Mouse (Mus musculus): ENCODE results near the gene Primpol. TPM values are rescaled to one million over a fixed set of nuclear protein-coding genes. Genes with fewer than 3 reads are reported as not detected.

Gene Primpol
- polyA plus RNA-seq, 1 experiment from 2014 or later = 11.4 TPM

GRCm38 (mm10) chr8:46630932-46631331, 13.9 kb upstream of the Primpol start:
- Histone ChIP-seq H3K4me1 (ENCODE audit: insufficient read depth) (0 out of 2 replicates have a peak, but pooled peaks cover 1% of the 10 kb centered on the region), H3K9me3 (ENCODE audit: low read depth, low read length) (no peaks in the 10 kb centered on the region), H3K4me3 (ENCODE audit: low read depth, low read length) (no peak overlapping the region), H3K4me2 (no peak overlapping the region), H3K36me3 (ENCODE audit: insufficient read depth) (peaks cover 53% of the 10 kb centered on the region), H3K9ac (no peak overlapping the region), H3K27ac (ENCODE audit: low read depth) (no peak overlapping the region), H3K27me3 (ENCODE audit: insufficient read depth, low read length) (no peaks in the 10 kb centered on the region)
- TF ChIP-seq CTCF (IDR thresholded peaks at IDR 0.05; ENCODE audit: low read depth) = no peak
- DNase-seq (no peak), ATAC-seq (ENCODE audit: insufficient read depth) (no peak)
- WGBS = 91% methylated on average over 4 of the region's 4 CpGs

GRCm38 (mm10) chr8:46630422-46630821, 13.4 kb upstream of the Primpol start:
- peaks cover 48% of the 10 kb centered on the region for H3K36me3 ChIP-seq (ENCODE audit: insufficient read depth)
- no peak overlapping the region for H3K27ac ChIP-seq (ENCODE audit: low read depth)
- ATAC-seq (ENCODE audit: insufficient read depth) = no peak
- WGBS = 97% methylated on average over 3 of the region's 3 CpGs
- H3K4me1 ChIP-seq (ENCODE audit: insufficient read depth) = 0 out of 2 replicates have a peak, but pooled peaks cover 2% of the 10 kb centered on the region
- H3K9ac ChIP-seq = no peak overlapping the region
- TF ChIP-seq CTCF (IDR thresholded peaks at IDR 0.05; ENCODE audit: low read depth) = no peak
- no peaks in the 10 kb centered on the region for H3K27me3 ChIP-seq (ENCODE audit: insufficient read depth, low read length)
- no peak for DNase-seq
- H3K9me3 ChIP-seq (ENCODE audit: low read depth, low read length) = no peaks in the 10 kb centered on the region
- no peak overlapping the region for H3K4me2 ChIP-seq
- H3K4me3 ChIP-seq (ENCODE audit: low read depth, low read length) = no peak overlapping the region

DNA sequence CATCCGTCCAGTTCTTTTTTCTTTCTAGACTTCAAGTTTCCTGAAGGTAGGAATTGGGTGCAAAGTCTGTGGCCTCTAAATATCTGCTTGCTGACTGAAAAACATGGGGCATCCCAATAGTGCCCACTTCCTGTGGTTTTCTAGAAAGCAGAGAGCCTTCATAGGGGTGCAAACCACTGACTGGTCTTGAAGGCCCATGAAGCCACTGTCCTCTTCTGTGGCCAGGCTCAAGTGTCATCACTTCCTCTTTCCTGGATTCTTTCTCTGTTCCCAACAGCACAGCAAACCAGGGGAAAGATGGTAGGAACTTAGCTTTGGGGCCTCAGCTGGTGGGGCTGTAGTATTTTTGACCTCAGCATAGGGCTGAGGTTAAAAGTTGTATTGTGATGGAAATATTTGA, 11.6 kb upstream of the Primpol start:
- Histone ChIP-seq H3K4me3 (ENCODE audit: low read depth, low read length) (no peak overlapping the region), H3K9me3 (ENCODE audit: low read depth, low read length) (no peaks in the 10 kb centered on the region), H3K4me2 (no peak overlapping the region), H3K9ac (no peak overlapping the region), H3K27me3 (ENCODE audit: insufficient read depth, low read length) (no peaks in the 10 kb centered on the region), H3K4me1 (ENCODE audit: insufficient read depth) (peaks cover 10% of the 10 kb centered on the region; the same call in 1 of the 2 replicates), H3K27ac (ENCODE audit: low read depth) (no peak overlapping the region), H3K36me3 (ENCODE audit: insufficient read depth) (peaks cover 32% of the 10 kb centered on the region)
- no peak for ATAC-seq (ENCODE audit: insufficient read depth)
- no peak for DNase-seq
- TF ChIP-seq CTCF (IDR thresholded peaks at IDR 0.05; ENCODE audit: low read depth) = no peak
- 97% methylated on average over 1 of the region's 1 CpGs for WGBS

- 81% methylated on average over 7 of the region's 7 CpGs for WGBS
- peaks cover 10% of the 10 kb centered on the region; the same call in 1 of the 2 replicates for H3K4me1 ChIP-seq (ENCODE audit: insufficient read depth)
Measured at GRCm38 (mm10) chr8:46627881-46628280, 10.9 kb upstream of the Primpol start.

GRCm38 (mm10) chr8:46626642-46627041, 9.6 kb upstream of the Primpol start:
- DNase-seq (no peak), ATAC-seq (ENCODE audit: insufficient read depth) (no peak)
- no peak for TF ChIP-seq CTCF (IDR thresholded peaks at IDR 0.05; ENCODE audit: low read depth)
- Histone ChIP-seq H3K36me3 (ENCODE audit: insufficient read depth) (peaks cover 14% of the 10 kb centered on the region), H3K27ac (ENCODE audit: low read depth) (no peak overlapping the region), H3K9ac (no peak overlapping the region), H3K4me1 (ENCODE audit: insufficient read depth) (peaks cover 10% of the 10 kb centered on the region; the same call in 1 of the 2 replicates), H3K27me3 (ENCODE audit: insufficient read depth, low read length) (no peaks in the 10 kb centered on the region), H3K4me2 (no peak overlapping the region), H3K4me3 (ENCODE audit: low read depth, low read length) (no peak overlapping the region), H3K9me3 (ENCODE audit: low read depth, low read length) (no peaks in the 10 kb centered on the region)
- WGBS = 90% methylated on average over 5 of the region's 5 CpGs

More at GRCm38 (mm10) chr8:46627881-46628280, 10.9 kb upstream of the Primpol start:
- no peaks in the 10 kb centered on the region for H3K9me3 ChIP-seq (ENCODE audit: low read depth, low read length)
- no peaks in the 10 kb centered on the region for H3K27me3 ChIP-seq (ENCODE audit: insufficient read depth, low read length)
- no peak overlapping the region for H3K27ac ChIP-seq (ENCODE audit: low read depth)
- H3K4me2 ChIP-seq = no peak overlapping the region
- ATAC-seq (ENCODE audit: insufficient read depth) = no peak
- no peak for DNase-seq
- no peak for TF ChIP-seq CTCF (IDR thresholded peaks at IDR 0.05; ENCODE audit: low read depth)
- no peak overlapping the region for H3K4me3 ChIP-seq (ENCODE audit: low read depth, low read length)
- no peak overlapping the region for H3K9ac ChIP-seq
- H3K36me3 ChIP-seq (ENCODE audit: insufficient read depth) = peaks cover 24% of the 10 kb centered on the region

GRCm38 (mm10) chr8:46625166-46625565, 8.2 kb upstream of the Primpol start:
- H3K27me3 ChIP-seq (ENCODE audit: insufficient read depth, low read length) = no peaks in the 10 kb centered on the region
- H3K9ac ChIP-seq = no peak overlapping the region
- 9% methylated on average over 1 of the region's 1 CpGs for WGBS
- H3K4me2 ChIP-seq = no peak overlapping the region
- H3K27ac ChIP-seq (ENCODE audit: low read depth) = peak overlapping the region; percentile 75
- peaks cover 8% of the 10 kb centered on the region for H3K36me3 ChIP-seq (ENCODE audit: insufficient read depth)
- ATAC-seq (ENCODE audit: insufficient read depth) (peak; percentile 80; the same call in 1 of the 2 replicates), DNase-seq (peak; percentile 64)
- TF ChIP-seq CTCF (IDR thresholded peaks at IDR 0.05; ENCODE audit: low read depth) = no peak
- peaks cover 10% of the 10 kb centered on the region; the same call in 1 of the 2 replicates for H3K4me1 ChIP-seq (ENCODE audit: insufficient read depth)
- no peak overlapping the region for H3K4me3 ChIP-seq (ENCODE audit: low read depth, low read length)
- H3K9me3 ChIP-seq (ENCODE audit: low read depth, low read length) = no peaks in the 10 kb centered on the region

DNA sequence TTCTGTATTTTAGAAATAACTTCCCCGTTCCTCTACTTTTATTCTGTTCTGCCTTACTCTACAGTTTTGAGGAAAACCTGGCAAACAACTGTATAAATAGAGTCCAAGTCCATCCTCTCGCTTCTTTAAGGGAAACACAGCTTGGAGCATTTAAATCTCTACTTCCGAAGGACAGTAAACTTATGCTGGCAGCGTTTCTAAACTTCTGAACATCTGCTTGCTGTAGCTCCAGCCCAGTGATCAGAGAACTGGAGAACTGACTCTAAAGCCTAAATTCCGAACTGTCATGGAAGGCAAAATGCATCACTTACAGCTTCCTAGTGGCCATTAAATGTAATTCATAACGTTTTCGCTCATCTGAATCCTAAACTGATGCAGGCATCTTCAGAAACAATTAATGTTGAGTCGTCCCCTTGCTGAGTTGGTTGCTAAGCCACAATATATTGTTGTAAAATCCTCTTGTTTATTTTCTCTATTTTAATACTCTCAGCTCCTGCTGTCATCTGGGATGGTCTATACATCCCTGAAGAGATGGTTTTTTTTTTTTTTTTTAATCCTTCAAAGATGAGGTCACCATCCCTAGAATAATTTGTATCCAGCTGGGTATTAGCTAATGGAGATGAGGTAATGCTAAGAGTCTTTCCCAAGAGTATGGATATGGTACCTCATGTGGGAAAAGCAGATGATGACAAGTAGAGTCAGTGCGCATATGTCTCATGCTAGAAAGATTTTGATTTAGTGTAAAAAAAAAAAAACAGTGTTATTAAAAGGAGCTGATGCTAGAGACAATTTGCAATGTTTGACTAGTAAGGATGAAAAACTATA, 5.6 kb upstream of the Primpol start:
- H3K4me1 ChIP-seq (ENCODE audit: insufficient read depth) = peaks cover 17% of the 10 kb centered on the region
- no peak overlapping the region for H3K9ac ChIP-seq
- 52% methylated on average over 9 of the region's 9 CpGs for WGBS
- peak overlapping the region; percentile 40; the same call in 1 of the 2 replicates for H3K27ac ChIP-seq (ENCODE audit: low read depth)
- TF ChIP-seq CTCF (IDR thresholded peaks at IDR 0.05; ENCODE audit: low read depth) = no peak
- no peaks in the 10 kb centered on the region for H3K9me3 ChIP-seq (ENCODE audit: low read depth, low read length)
- no peak overlapping the region for H3K4me3 ChIP-seq (ENCODE audit: low read depth, low read length)
- H3K36me3 ChIP-seq (ENCODE audit: insufficient read depth) = 0 out of 2 replicates have a peak, but pooled peaks cover 4% of the 10 kb centered on the region
- no peak overlapping the region for H3K4me2 ChIP-seq
- no peaks in the 10 kb centered on the region for H3K27me3 ChIP-seq (ENCODE audit: insufficient read depth, low read length)
- 0 out of 2 replicates have a peak, but pooled peaks have one; percentile 39 for ATAC-seq (ENCODE audit: insufficient read depth)
- DNase-seq = peak; percentile 85

All from lung, embryonic 14.5 days (tissue).